Mouse (Mus musculus) fat pad, adult 2 months (tissue): Measurements from ENCODE around the gene Mlf2.

Source experiments
- DNase-seq: peaks from one replicate; pipeline ENCODE4 v3.0.0-alpha.2; 2011; ENCODE audit warnings: low read depth, low spot score; ENCODE audit errors: extremely low read depth

Gene Mlf2

DNA sequence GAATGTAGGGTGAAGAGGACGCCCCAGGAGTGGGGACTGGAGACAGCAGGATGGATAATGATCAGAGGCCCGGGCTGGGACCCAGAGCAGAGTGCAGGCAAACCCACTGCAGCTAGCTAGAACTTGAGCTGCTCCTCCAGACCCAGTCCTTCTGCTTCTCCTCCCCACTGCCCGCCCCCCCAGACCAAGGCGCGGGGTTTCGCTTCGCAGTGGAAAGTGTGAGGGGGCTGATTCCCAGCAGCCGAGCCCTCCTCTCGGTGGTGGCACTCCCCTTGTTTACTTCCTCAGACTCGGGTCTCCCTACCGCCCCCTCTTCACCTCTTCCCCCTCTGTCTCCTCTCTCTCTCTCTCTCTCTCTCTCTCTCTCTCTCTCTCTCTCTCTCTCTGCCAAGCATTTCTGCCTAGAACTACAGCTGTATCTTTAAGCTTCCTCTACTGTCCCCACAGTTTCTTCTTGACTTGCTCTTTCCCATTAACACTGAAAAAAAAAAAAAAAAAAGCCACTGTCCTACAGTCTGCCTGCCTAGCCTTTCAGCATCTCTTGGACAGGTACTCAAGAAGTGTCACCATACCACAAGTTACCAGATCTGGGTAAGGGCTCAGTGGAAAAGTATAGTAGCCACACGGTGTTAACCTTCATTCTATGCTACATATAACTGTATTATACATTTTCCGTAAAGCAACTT, 19.5 kb upstream of the Mlf2 start, which contains the start of gene Lag3:
Gene Lag3, minus strand, starts transcription at position 173 of the 686 bp plus-strand sequence.
- no peak for DNase-seq

DNA sequence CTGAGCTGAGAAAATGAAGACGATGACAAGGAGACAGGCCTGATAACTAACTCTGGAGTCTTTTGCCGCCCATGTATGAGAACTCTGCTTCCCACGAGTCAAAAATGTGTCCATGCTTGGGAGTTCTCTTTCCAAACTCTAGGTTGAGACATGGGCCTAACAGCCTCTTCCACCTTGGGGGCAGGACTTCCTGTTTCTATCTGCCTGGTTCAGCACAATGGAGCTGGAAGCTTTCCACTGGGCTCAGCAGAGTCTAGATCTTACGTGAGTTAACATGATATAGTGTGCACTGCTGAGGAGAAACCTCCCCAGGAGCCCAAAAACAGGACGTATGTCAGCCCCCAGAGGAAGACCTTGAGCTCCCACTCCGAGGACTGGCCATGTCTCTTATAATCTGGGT, 18.0 kb upstream of the Mlf2 start:
- DNase-seq, result no peak

DNA sequence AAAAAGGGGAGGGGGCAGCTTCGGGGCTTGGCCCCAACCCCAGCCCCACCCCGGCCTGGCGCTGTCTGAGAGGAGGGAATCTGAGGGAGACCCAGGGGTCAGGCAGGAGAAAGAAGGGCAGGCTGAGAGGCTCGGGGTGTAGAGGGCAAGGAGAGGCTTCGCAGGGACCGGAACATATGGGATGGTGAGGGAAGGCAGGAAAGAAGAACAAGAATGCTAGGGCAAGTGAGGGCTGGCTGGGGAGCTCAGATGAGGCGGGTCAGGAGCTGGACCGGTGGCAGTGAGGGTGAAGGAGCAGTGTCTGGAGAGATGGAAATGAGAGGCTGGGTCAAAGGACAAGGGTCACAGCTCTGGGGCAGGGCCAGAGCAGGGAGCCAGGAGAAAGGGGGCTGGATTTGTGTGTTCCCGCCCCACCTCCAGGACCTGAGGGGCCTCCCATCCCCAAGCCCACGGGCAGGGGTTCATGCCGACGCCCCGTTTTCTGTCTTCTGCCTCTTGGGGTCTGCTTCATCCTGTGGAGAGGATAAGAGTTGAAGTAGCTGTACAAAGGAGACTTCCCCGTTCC, 17.4 kb upstream of the Mlf2 start:
- DNase-seq, result no peak

DNA sequence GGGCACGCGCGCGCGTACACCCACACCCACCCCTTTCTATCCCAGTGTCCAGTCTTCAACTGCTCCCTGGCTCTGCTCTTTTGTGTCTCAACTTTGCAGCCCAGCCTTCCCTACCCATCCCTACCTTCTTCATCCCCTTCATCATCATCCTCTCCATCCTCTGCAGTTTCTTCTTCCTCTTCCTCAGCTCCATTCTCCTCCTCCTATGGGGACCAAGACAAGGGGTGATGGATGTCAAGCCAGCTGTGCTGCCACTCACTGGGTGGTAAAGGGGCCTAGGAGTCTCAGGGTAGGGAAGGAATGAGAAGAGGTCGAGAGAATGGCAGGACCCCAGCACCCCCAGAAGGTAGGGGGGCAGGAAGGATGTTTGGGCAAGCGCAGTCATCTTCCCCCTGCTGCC, 16.7 kb upstream of the Mlf2 start:
- DNase-seq, result no peak

DNA sequence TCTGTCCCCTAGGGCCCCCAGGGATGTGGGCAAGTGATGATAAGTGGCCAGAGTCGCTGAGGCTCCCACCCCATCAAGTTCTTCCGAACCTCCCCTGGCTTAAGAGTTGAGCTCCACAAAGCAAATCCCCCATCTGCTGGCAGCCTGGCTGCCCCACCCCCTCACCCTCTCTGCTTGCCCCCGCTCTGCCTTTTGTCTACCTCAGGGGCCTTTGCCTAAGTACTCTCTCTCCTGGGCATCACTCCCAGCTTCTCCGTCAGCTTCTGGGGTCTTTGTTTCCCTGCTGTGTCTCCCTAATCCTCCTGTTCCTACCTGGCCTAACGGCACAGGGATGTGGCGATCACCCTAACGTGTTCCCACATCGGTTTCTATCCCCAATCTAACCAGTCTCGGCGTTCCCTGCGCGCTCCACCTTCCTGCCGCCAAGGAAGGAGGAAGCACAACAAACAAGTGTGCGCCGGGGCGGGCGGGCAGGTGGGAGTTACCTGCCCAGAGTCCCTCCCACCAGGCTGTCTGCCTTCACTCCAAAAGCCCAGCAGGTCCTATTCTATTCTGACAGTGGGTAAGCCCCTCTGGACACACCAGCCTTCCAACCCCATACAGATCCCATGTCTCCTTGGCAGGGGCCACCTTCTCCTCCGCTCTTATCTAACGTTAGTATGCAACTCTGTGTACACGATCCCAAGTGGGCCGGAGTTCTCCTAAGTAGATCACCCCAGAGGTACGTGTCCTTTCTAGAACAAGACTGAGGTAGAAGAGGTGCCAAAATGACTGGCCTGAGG, 15.8 kb upstream of the Mlf2 start:
- DNase-seq, result no peak

DNA sequence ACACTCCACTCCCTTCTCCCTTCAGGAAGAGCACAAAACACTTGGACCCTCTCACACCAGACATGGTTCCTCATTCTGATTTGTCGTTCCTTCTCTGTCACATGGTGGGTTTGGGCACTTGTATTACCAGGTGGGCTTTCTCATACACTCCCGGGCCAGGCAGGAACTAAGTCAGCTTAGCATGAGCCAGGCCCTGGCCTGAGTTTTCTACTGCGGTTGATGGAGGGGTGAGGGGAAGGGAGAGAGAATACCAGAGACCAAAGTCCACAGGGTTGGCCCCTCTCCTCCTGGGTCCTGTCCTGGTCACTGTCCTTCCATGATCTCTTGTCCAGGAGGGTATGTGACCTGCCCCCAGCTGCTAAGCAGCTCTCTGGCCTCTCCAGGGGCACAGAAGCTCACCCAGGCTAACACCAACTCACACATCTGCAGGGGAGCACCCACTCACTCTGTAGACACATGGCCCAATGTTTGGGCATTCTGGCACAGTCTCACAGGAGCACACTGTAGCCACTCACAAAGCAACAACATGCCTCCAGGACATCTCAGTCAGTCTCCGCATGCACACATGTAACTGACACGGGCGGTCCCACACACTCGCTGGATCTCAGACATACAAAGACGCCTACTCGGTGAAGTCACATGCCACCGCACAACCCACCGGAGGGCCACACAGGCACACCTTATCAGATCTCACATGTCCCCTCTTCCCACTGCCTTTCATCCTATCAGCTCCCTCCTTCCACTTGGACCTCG, 15.1 kb upstream of the Mlf2 start:
- DNase-seq, result no peak

DNA sequence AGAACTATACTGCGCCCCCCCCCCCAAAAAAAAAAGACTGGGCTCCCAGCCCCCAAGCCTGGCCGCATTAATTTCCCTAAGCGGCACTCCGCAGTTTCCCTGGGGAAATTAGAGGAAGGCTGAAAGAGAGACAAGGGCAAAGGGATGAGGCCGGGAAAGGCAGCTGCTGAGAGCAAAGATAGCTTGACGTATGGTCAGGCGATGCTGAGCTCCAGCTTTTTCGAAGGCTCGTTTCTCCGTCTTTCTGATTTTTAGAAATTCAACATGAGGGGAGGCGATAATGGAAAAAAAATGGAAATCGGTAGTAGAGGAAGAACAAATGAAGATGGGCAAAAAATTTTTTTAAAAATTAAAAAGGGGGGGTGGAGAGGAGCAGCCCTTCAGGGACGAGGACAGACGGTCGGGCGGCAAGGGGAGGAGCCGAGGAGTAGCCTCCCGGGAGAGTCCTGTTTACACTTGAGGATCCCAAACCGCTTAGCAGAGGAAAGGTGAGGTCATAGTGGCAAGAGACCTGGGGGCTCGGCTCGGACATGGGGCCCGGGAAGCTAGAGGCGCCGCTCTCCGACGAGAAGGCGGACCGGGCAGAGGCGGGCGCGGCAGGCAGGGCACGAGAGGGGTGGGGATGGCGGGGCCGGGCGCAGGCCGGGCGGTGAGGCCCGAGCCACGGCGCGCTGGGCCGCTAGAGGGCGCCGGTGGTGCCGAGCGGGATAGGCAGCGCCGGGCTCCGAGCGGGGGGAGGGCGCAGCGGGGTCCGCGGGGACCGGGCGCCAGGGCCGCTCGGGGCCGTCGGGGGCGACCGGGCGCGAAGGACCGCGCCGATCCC, 14.3 kb upstream of the Mlf2 start:
- DNase-seq, result no peak

DNA sequence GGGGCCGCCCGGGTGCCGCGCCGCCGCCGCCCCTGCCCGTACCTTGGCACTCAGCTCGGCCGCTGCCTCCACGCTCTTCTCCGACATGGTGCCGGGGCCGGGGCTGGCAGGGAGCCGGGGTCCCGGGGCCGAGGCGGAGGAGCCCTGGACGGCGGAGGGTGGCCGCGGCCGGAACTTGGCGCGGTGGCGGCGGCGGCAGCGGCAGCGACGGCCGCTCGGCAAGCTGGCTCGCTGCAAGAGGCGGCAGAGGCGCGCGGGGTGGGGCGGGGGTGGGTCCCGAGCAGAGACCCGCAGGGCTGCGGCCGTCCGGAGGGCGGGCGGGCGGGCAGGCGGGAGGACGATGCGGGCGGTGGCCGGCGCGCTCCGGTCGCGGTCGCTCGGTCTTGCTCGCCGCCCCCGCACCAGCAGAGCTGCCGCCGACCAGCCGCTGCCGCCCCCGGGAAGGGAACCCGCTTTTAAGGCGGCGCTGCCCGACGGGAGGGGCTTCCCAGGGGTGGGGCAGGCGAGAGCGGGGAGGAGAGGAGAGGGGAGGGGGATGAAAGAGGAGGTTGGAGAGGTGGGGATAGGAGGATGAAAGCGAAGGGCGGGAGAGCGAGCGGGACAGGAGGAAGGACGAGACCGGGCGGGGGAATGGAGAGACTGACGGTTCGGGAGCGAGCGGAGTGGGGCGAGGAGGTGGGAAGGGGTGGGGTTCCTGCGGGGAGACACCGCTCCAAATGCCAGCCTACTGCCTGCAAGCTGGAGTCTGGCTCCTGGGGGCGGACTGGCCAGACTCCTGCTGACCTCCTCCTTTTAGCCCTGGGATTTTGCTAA, 13.5 kb upstream of the Mlf2 start:
- DNase-seq, result peak; percentile 47

DNA sequence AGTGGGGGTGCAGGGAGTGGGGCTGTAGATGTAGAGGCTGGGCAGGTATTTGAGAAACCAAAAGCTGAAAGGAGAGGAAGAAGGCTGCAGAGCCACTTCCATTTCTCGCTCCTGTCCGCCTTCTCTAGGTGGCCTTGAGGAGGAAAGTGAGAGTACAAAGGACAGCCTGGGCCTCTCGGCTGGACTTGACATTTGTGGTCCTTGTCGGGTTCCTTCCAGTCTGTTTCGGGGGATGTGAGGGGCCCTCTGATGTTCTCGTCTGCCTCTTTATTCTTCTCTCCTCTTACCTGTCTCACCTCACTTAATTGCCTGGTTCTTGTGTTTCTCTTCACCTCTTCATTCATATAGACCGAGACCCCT, 12.9 kb upstream of the Mlf2 start:
- DNase-seq, result no peak

DNA sequence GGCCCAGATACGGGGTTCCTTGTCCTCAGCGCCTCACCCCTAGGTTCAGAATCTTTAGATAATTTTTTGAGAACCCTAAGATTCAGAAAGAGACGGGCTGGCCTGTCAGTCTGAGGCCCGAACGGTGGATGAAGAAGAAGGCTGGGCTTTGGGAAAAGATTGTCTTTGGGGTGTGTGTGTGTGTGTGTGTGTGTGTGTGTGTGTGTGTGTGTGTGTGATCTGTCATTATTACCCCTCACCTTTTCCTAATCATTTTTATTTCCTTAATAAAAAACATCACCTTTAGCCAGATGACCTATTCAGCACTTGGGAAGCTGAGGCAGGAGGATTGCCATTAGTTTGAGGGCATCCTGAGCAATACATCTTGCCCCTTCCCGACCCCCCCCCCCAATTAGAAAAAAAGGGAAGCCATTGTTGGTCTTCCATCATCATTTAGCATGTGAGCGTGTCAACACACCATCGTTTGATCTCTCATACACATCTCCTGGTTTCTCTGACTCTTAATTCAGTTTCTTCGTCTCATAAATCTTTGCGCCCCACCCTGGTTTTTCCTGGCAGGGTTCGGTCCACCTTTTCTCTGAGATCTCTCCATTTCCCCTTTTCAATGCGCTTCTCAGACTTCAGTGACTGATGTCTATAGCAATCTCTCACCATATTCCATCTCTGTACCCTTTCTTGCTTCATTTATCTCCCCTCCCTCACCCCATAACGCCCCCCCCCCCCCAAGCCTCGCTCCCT, 12.1 kb upstream of the Mlf2 start:
- DNase-seq, result no peak

DNA sequence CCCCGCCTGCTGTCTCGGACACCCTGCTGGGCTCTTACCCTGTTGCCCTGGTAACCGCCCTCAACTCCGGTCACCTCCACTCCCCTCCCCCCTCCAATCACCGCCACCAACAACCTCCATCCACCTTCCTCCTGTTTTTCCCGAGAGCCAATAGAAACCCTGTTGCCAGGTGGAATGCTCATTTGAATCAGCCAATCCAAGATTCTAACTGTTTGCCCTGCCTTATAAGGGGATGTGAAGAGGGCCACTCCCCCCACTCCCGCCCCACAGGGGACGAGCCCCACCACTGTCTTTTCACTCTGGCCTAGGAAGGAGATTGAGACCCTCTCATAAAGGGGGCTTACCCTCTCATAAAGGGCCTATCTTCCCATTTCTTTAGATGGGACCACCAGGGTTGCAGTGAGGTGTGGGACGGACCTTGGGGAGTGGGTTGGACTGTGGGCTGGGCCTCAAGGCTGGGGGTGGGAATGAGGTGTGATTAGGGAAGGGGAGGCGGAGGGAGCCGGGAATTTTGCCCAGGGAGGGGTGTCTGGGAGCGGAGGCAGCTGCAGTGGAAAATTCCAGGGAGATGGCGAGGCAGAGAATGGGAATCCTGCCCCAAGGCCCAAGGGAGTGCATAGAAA, 11.4 kb upstream of the Mlf2 start, which contains the start of gene Ptms:
Gene Ptms, minus strand, starts transcription at position 409 of the 623 bp plus-strand sequence.
- peak; percentile 97 for DNase-seq

DNA sequence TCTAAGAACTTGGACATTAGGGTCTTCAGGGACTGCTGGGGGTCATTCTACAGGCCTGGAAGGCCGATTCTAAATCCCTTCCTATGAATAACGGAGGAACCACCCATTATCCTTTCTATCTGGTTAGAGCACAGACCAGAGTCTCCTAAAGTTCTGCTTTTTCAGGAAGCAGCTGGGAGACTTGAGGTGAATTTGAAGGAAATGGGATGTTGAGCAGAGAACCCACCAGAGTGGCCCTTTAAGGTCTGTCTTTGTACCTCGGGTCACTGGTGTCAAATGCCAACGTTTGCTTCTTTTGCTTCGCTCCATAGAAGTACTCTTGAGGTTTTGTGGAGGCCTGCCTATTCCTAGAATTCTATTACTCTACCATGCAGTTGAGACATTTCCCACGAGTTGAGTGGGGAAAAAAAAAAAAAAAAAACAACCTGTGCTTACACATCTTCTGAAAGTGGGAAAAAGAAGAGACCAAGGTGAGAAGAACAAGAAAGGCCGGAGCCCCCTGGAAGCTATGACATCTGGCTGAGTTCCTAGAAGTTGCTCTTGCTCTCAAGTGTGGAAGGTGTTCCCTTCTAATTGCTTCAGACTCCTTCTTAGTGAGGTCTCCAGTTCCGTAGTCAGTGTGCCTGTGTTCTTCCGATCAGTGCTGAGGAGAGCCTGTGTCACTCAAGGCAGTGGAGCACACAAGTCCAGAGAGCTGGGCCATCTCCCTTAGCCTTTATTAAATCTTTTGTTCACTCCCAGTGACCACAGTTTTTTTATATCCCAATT, 10.7 kb upstream of the Mlf2 start:
- DNase-seq, result no peak

DNA sequence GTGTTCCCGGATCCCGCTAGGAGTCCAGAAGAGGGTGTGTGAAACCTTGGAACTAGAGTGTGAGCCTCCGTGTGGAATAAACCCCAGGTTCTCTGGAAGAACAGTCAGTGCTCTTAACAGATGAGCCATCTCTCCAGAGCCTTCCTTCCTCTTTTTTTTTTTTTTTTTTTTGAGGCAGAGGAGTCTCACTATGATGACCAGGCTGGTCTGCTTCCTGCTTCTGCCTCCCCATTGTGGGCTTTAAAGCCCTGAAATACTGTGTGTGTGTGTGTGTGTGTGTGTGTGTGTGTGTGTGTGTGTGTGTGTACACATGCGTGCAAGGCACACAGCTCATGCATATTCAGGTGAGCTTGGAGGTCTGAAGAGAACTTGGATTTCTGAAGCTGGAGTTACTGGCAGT, 9.6 kb upstream of the Mlf2 start:
- DNase-seq, result no peak

DNA sequence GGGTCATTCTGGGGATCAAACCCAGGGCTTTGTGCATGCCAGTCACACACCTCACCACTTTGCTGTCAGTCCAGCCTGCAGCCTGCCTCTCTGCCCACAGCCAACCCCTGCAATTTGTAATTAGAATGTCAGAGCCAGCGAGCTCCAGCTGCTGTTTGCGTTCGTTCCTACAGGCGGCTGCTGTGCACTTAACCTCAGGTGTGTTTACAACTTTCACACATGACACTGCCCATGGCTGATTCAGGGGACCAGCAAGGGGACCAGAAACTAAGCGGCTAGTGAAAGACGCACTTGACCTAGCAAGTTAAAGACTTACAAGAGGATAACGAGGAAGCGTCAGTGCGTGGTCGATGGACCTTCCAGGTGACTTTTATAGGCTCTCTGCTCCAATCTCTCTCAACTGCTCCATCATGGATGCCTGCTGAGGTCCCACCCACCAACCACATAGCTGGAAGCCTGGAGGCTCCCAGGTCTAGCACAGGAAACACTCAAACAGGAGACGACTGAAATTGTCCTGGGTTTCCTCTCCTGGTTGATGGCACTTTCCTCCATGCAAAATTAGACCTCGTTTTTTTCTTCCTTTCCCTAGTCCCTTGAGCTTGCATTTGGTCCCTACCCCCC, 5.9 kb upstream of the Mlf2 start:
- no peak for DNase-seq

DNA sequence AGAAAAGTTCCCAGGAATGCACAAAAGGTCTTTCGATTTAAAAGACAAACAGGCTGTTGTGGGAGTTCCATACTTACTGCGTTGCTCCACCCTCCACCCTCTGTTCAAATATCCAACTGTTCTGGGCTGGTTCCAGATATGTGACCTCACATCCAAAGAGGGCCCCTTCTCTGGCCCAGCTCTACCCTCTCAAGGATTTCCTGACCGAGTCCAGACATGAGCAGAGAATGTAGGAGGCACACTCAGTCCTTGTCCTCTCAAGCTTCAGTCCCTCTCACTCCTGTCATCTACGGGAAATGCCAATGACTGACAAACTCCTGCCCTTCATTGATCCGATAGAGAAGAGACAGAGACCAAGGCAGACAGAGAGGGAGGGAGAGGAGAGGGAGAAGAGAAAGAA, 5.2 kb upstream of the Mlf2 start:
- no peak for DNase-seq

DNA sequence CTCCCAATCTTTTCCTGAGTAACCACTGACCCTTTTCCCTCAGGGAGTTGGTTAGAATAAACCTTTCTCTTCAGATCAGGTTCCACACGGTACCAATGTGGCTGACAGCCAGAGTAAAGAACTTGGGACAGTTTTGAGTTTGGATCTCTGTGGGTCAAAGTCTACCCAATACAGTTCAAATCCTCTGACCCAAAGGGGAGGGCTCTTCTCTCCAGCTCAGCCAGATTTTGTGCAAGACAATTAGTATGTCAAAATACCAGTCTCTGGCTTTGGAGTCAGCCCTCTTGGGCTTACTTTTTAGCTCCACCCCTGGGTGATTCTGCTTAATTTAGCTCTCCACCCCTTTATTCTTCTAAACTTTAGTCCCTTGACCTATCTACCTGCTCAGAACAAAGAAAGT, 955 bp upstream of the Mlf2 start:
- DNase-seq, result no peak

DNA sequence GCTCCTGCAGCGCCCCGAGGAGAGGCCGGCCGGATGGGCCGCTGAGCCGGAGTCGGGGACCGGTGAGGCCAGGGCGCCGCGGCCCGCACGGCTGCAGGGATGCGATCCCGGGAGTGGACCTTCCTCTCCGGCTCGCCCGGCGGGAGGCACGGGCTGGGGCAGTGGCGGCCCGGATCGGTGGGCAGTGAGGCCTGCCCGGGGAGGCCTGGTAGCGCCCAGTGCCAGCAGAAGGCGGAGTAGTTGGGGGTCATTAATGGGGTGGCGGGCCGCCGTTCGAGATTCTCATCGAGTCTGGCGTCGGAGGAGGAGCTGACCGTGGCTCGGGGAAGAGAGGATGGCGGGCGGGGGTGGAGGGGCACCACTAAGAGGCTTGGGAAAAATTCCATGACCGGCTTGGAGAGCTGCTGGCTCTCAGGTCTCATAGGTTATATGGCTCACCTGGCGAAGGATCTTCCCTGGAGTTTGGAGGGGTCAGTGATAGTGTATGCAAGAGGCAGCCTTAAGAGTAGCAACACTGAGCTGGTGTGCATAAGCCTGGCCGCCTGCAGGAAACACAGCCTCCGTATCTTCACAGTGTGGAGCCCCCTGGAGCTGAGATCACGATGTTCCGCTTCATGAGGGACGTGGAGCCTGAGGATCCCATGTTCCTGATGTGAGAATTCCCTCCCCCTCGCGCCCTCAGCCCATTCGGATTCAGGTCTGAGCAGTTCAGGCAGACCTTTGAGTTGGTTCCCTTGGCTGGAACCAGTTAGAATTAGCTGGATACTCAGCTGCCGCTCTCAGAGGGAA, 533 bp downstream of the Mlf2 start:
- DNase-seq, result no peak
